Mouse (Mus musculus): ENCODE measurements at regions not wholly inside any gene's neighbourhood (a gene's known extent, or its start where the extent isn't known, plus 50 kb on each side); places are given as distances from the start of the nearest gene placed in this dataset.
"Not testable (repeated sequence)": the region's sequence is repeated elsewhere in the genome, so short reads cannot be mapped to it uniquely, and the experiment has no call there.

- peak; percentile 80 for DNase-seq
Measured at GRCm38 (mm10) chr3:31603237-31603636, 293.1 kb upstream of the Slc7a14 start.

- not testable (repeated sequence) for DNase-seq
Measured at GRCm38 (mm10) chr3:31596581-31596980, 286.4 kb upstream of the Slc7a14 start.

DNA sequence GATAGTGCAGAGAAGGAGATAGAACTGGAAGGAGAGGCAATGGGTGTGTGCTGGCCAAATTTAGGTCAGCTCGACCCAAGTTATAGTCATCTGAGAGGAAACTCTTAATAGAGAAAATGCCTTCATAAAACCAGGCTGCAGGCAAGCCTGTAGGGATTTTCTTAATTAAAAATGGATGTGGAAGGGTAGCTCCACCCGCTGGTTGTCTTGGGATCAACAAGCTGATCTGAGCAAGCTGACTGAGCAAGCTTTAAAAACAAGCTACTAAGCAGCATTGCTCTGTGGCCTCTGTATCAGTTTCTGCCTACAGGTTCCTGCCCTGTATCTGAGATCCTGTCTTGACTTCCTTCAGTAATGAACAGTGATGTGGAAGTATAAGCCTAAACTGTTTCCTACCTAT lies 275.8 kb upstream of the Slc7a14 start:
- no peak for DNase-seq

DNA sequence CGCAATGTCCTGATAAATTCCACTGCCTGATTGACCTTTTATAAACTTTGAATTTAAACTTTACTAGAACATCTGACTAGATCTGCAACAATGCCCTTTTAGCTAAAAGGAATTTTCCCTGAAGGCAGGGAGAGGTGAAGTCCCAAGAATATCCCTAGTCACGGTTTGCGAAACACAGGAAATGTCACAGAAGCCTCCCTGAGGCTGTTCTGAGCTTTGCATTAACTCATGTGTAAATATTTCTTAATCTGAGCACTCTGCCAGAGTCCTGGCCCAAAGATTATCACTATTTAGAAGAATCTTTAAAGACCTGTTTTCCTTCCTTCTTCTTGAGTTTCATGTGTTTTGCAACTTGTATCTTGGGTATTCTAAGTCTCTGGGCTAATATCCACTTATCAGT lies 263.7 kb upstream of the Slc7a14 start:
- DNase-seq, result no peak

Measured in thymus, postnatal 4 days (tissue).